Mouse (Mus musculus) stomach, embryonic 14.5 days (tissue): ENCODE measurements at regions not wholly inside any gene's neighbourhood (a gene's known extent, or its start where the extent isn't known, plus 50 kb on each side); places are given as distances from the start of the nearest gene placed in this dataset.

Experiments used
- ATAC-seq: fragments of 200-750 bp; cut with Nextera tagmentation; 2 replicates; pipeline ENCODE4 v1.8.0; 2017; ENCODE audit warnings: low read depth, moderate TSS enrichment; ENCODE audit not compliant: insufficient number of reproducible peaks, insufficient read depth, low FRiP score
- H3K27ac ChIP-seq: fragments of 300-500 bp; sonication (generic); 2 replicates; pipeline ENCODE4 v1.5.1; 2014; ENCODE audit warnings: mild to moderate bottlenecking, low read length, moderate library complexity, mixed read lengths
- H3K27me3 ChIP-seq: fragments of 300-500 bp; sonication (generic); 2 replicates; pipeline ENCODE4 v1.6.1; 2014; ENCODE audit warnings: low read length, control low read depth, mixed read lengths; ENCODE audit not compliant: control insufficient read depth, insufficient read depth
- H3K36me3 ChIP-seq: fragments of 300-500 bp; sonication (generic); 2 replicates; pipeline ENCODE4 v1.6.1; 2014; ENCODE audit warnings: mild to moderate bottlenecking, control low read depth, low read length, moderate library complexity, mixed read lengths; ENCODE audit not compliant: control insufficient read depth, insufficient read depth
- H3K4me1 ChIP-seq: fragments of 300-500 bp; sonication (generic); 2 replicates; pipeline ENCODE4 v1.6.1; 2014; ENCODE audit warnings: low read length, control low read depth, mixed read lengths; ENCODE audit not compliant: control insufficient read depth, insufficient read depth
- H3K4me2 ChIP-seq: fragments of 300-500 bp; sonication (generic); replicated peaks from 2 replicates; pipeline ENCODE4 v1.6.1; 2014; ENCODE audit warnings: low read depth, low read length, control low read depth
- H3K4me3 ChIP-seq: fragments of 300-500 bp; sonication (generic); 2 replicates; pipeline ENCODE4 v1.5.1; 2014; ENCODE audit warnings: low read depth, low read length, control low read depth
- H3K9ac ChIP-seq: fragments of 300-500 bp; sonication (generic); replicated peaks from 2 replicates; pipeline ENCODE4 v1.6.1; 2014; ENCODE audit warnings: low read depth, mild to moderate bottlenecking, control low read depth, low read length, moderate library complexity, mixed read lengths
- H3K9me3 ChIP-seq: fragments of 300-500 bp; sonication (generic); 2 replicates; pipeline ENCODE4 v1.6.1; 2016; ENCODE audit warnings: low read depth, low read length, control low read depth; ENCODE audit not compliant: control insufficient read depth
- WGBS: fragments of 180-500 bp; shearing (Covaris S2); extraction: QIAGEN DNeasy Blood & Tissue Kit; methylation state at CpG from one replicate; pipeline ENCODE4 v1.1.7; 2014; 5-methylcytosine and 5-hydroxymethylcytosine counted together

GRCm38 (mm10) chr7:111226026-111226656 is 143.3 kb upstream of the Eif4g2 start:
- Histone ChIP-seq H3K4me2 (no peak overlapping the region), H3K9ac (no peak overlapping the region), H3K27ac (no peak overlapping the region), H3K4me3 (no peak overlapping the region), H3K9me3 (no peaks in the 10 kb centered on the region), H3K4me1 (no peaks in the 10 kb centered on the region), H3K27me3 (no peaks in the 10 kb centered on the region), H3K36me3 (no peaks in the 10 kb centered on the region)
- WGBS: 84% methylated on average over 1 of the region's 1 CpGs
- no peak for ATAC-seq

- 84% methylated on average over 5 of the region's 5 CpGs for WGBS
- ATAC-seq: no peak
- no peaks in the 10 kb centered on the region for H3K4me1 ChIP-seq
Measured at GRCm38 (mm10) chr7:111215586-111215985, 132.8 kb upstream of the Eif4g2 start.

GRCm38 (mm10) chr7:111214226-111214906 is 131.5 kb upstream of the Eif4g2 start:
- Histone ChIP-seq H3K4me2 (no peak overlapping the region), H3K27ac (no peak overlapping the region), H3K9ac (no peak overlapping the region), H3K4me1 (no peaks in the 10 kb centered on the region), H3K4me3 (no peak overlapping the region), H3K9me3 (no peaks in the 10 kb centered on the region; the same call in 1 of the 2 replicates), H3K27me3 (no peaks in the 10 kb centered on the region), H3K36me3 (no peaks in the 10 kb centered on the region)
- 89% methylated on average over 6 of the region's 6 CpGs for WGBS
- no peak for ATAC-seq

More at GRCm38 (mm10) chr7:111215586-111215985, 132.8 kb upstream of the Eif4g2 start:
- Histone ChIP-seq H3K9ac (no peak overlapping the region), H3K4me3 (no peak overlapping the region), H3K27ac (no peak overlapping the region), H3K27me3 (no peaks in the 10 kb centered on the region), H3K36me3 (no peaks in the 10 kb centered on the region), H3K4me2 (no peak overlapping the region), H3K9me3 (no peaks in the 10 kb centered on the region; the same call in 1 of the 2 replicates)

GRCm38 (mm10) chr7:111212188-111212587 is 129.4 kb upstream of the Eif4g2 start:
- no peak overlapping the region for H3K4me3 ChIP-seq
- H3K4me1 ChIP-seq: no peaks in the 10 kb centered on the region
- no peak overlapping the region for H3K4me2 ChIP-seq
- no peaks in the 10 kb centered on the region for H3K27me3 ChIP-seq
- WGBS: 50% methylated on average over 5 of the region's 5 CpGs
- no peak for ATAC-seq
- H3K9me3 ChIP-seq: no peaks in the 10 kb centered on the region
- H3K36me3 ChIP-seq: no peaks in the 10 kb centered on the region
- no peak overlapping the region for H3K9ac ChIP-seq
- H3K27ac ChIP-seq: no peak overlapping the region

- Histone ChIP-seq H3K4me1 (no peaks in the 10 kb centered on the region), H3K36me3 (no peaks in the 10 kb centered on the region), H3K27ac (no peak overlapping the region), H3K4me2 (no peak overlapping the region), H3K9ac (no peak overlapping the region), H3K9me3 (no peaks in the 10 kb centered on the region), H3K4me3 (no peak overlapping the region), H3K27me3 (no peaks in the 10 kb centered on the region)
- WGBS: 79% methylated on average over 11 of the region's 11 CpGs
- ATAC-seq: no peak
Measured at GRCm38 (mm10) chr7:111211641-111212040, 128.8 kb upstream of the Eif4g2 start.

- H3K9ac ChIP-seq: no peak overlapping the region
- H3K4me3 ChIP-seq: no peak overlapping the region
- no peaks in the 10 kb centered on the region for H3K9me3 ChIP-seq
- H3K27ac ChIP-seq: no peak overlapping the region
- no peaks in the 10 kb centered on the region for H3K4me1 ChIP-seq
- no peak overlapping the region for H3K4me2 ChIP-seq
- no peaks in the 10 kb centered on the region for H3K27me3 ChIP-seq
- no peak for ATAC-seq
- no peaks in the 10 kb centered on the region for H3K36me3 ChIP-seq
- WGBS: 88% methylated on average over 8 of the region's 8 CpGs
Measured at GRCm38 (mm10) chr7:111210282-111210681, 127.5 kb upstream of the Eif4g2 start.

- H3K4me1 ChIP-seq: no peaks in the 10 kb centered on the region
- no peak for ATAC-seq
- H3K27me3 ChIP-seq: no peaks in the 10 kb centered on the region
- 71% methylated on average over 5 of the region's 5 CpGs for WGBS
- H3K9me3 ChIP-seq: no peaks in the 10 kb centered on the region
- no peak overlapping the region for H3K4me2 ChIP-seq
- no peak overlapping the region for H3K9ac ChIP-seq
- H3K4me3 ChIP-seq: no peak overlapping the region
- H3K36me3 ChIP-seq: no peaks in the 10 kb centered on the region
- H3K27ac ChIP-seq: no peak overlapping the region
Measured at GRCm38 (mm10) chr7:111205876-111206275, 123.0 kb upstream of the Eif4g2 start.

GRCm38 (mm10) chr7:111198608-111199355 is 116.0 kb upstream of the Eif4g2 start:
- Histone ChIP-seq H3K36me3 (no peaks in the 10 kb centered on the region), H3K27me3 (no peaks in the 10 kb centered on the region), H3K27ac (no peak overlapping the region), H3K9ac (no peak overlapping the region), H3K4me3 (no peak overlapping the region), H3K9me3 (no peaks in the 10 kb centered on the region), H3K4me1 (no peaks in the 10 kb centered on the region), H3K4me2 (no peak overlapping the region)
- no peak for ATAC-seq
- WGBS: 62% methylated on average over 10 of the region's 10 CpGs
